Mouse (Mus musculus) cerebellum, postnatal 4 days (tissue): Measurements from ENCODE around the gene Zfp551.
A peak's percentile ranks its signal among the peaks of the same experiment; 100 is the strongest.

Experiments used
- DNase-seq, 2 experiments: peaks; one replicate each; pipeline ENCODE4 v3.0.0; 2022; ENCODE audit warnings: low spot score in 2 of 2, mixed read lengths in 1 of 2

Gene Zfp551

DNA sequence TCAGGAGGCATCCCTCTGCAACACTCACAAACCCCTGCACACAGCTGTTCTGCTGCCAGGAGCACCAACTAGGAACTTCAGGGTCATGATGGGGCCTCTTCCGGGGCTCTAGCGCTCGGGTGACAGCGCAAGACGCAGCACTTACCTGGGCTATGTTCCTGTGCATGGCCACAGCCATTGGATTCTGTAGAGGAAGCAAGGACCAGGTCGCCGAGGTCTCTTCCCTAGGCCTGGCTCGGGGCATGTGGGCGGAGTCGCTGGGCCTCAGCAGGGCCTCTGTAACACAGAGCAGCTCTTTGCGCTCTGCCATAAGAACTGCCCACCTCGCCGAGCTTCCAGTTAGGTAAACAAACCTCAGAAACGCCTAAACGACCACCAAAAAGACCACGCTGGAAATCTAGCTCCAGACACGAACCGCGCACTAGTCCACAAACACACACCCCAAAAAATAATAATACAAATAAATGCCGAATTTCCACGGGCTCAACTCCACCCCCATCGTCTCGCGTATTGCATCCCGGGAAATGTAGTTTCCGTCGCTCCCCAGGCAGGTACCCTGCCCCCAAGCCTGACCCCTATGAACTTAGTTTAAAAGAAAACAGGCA is at the start of gene Zfp551:
TSS of gene Zfp551 (minus strand) at position 507 of the 605 bp plus-strand sequence.
- DNase-seq = peak; percentile 20 to 50

DNA sequence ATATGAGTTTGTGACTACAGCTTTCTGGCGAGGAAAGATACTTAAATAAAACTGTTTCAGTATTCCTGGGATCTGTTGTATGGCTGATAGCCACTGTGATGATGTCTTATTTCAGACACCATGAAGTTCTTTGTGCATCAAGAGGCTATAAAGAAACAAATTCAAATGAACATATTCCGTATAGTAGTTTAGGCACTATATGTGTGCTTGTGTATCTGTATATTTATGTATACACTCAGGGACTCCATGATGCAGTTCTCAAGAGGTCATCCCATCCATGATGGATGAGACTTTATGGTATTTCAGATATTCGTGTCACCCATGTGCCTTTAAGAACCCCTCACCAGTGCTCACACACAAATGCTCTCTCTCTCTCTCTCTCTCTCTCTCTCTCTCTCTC is 304 bp upstream of the Zfp551 start:
- DNase-seq = no peak

DNA sequence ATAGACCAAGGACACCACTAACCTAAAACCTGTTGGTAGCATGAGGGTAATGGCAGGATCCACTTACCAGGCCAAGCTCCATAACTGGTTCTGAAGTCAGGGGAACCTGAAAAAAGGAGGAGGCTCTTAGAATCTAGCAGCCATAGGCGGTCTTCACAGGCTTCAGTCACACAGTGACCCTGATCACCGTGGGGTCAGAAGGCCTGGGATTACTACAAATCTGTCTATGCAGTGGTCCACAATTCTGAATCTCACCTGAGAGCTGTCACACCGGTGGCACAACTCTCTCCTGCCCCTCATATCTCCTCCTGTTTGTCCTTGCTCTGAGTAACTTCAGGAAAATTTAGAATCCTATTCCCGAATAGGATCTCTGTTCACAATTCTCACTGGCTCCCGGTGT is 810 bp downstream of the Zfp551 start:
- DNase-seq = no peak

DNA sequence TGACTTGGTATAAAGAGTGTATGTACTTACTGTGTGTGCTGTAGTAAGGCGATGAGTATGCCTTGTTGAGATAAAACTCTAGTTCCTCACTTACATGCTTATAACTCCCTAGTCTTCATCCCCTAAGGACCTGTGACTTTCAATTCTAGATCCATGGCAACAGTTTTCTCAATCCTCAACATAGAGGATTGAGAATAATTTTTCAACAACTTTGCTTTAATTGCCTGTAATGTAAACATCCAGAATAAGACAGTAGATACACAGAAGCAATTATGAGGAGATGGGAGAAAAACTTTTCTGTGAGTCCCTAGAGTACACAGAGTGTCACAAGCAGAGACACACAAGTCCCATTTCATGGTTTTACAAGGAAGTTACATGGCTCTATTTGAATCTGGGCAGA is 53.4 kb downstream of the Zfp551 start, which contains the start of gene Vmn1r84:
TSS of gene Vmn1r84 (minus strand) at position 101 of the 400 bp plus-strand sequence.
- no peak for DNase-seq
